Mouse (Mus musculus): ENCODE results near the gene Gm6760. TPM values are rescaled to one million over a fixed set of nuclear protein-coding genes. Genes with fewer than 3 reads are reported as not detected.

The Gm6760 gene
- not detected in 2 replicates for total RNA-seq (2015; ENCODE audit: low replicate concordance)
- total RNA-seq (2017; ENCODE audit: low replicate concordance): not detected in 2 replicates

DNA sequence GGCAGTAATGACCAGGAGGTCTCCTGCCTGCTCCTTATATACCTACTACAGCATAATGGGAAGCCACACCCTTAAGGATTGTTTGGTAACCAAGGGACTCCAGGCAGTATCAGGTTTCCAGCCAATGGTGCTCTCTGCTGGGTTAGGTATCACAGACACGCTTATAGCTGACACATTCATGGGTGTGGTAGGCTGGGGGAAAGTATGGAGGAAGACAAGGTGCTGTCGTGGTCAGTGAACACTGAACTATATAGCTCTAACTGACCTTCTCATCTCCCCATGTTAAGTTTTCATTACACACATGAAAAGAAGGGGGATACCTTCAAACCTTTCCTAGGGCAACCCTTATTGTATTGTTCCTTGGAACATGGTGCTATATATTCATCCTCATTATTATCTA is at the start of gene Gm6760:
Gm6760 (minus strand) TSS at position 101 of the 400 bp plus-strand sequence.
- no peak for ATAC-seq (replicated peaks; ENCODE audit: low FRiP score, poor library complexity, severe bottlenecking)

DNA sequence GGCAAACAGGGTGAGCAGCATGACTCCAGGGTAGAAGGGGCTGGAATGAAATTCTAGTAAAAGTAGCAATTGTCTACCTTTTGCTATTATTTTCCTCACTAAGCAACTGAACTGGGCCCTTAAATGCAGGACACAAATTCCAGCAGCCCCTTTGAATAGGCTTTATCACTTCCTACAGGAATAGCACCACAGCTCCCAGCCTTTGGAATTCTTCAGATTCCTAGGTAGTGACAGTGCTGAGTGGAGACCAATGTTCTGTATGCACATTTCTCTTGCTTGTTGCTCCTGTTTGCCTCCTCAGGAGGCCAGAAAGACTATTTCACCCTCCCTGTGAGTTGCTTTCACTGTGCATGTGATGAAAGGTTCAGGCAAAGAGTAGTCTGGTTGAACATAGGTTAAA is 29.2 kb upstream of the Gm6760 start:
- no peak for ATAC-seq (replicated peaks; ENCODE audit: low FRiP score, poor library complexity, severe bottlenecking)

DNA sequence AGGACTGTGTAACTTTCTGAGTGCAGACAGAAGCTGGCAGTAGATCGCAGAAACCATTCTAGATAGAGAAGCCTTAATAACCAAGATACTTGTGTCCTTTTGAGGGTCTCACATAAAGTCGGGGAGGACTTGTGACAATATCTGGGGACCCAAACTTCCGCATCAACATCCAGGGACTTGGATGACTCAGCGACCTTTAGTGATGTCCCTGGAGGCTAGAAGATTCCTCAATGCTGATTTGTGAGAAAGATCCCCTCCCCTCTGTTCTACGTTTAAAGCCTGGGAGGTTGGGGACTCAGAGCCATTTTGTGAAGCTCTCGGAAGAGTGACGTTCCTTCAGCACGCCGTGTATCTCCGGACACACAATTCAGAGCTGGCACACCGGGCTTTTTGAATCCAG is 21.2 kb upstream of the Gm6760 start, which contains the start of gene 3830417A13Rik:
3830417A13Rik (plus strand) TSS at position 301 of the 400 bp plus-strand sequence.
- no peak for ATAC-seq (replicated peaks; ENCODE audit: low FRiP score, poor library complexity, severe bottlenecking)

Other genes with a start within 250 kb of the Gm6760 start
- not detected in 2 replicates for gene 3830417A13Rik, start 21.4 kb upstream of the Gm6760 start, total RNA-seq (2015; ENCODE audit: low replicate concordance)
- not detected in 2 replicates for gene 3830417A13Rik, start 21.4 kb upstream of the Gm6760 start, total RNA-seq (2017; ENCODE audit: low replicate concordance)
- gene Slitrk4, start 124.8 kb upstream of the Gm6760 start, total RNA-seq (2015; ENCODE audit: low replicate concordance): not detected in 2 replicates
- gene Slitrk4, start 124.8 kb upstream of the Gm6760 start, total RNA-seq (2017; ENCODE audit: low replicate concordance): not detected in 2 replicates

Data from erythroblast, adult 5-6 weeks (primary cell).